13 mouse cellular contexts compared by ENCODE assay signal in the genomic region with DNA sequence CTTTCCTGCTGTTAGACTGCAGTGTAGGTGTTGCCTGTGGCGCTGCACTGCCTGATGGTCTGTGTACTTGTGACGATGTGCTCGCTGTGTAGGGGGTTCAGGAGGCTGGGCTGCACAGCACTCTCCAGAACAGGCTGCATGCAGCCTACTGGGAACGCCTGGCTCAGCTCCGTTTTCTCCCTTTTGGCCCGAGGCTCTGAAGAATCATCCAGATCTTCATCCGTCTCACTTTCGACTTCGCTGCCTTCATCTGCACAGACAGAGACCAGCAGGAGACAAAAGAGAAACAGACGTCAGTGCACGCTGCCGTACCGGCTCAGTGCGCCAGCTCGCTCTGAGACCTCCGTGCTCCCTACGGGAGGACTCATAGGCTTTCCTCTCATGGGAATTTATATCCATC.
A peak's percentile ranks its signal among the peaks of the same experiment; 100 is the strongest.
DNase-seq lines count a peak whose midpoint lies in the region; ATAC-seq and TF ChIP-seq lines count a peak whose summit lies in the region.
"Had no signal": no experiment of that assay in that cellular context is flagged by ENCODE, and none has a peak within 500 bp of the region (broad histone marks: within the 10 kb centered on the region; RNA-seq: fewer than 3 reads in every experiment).

No protein-coding gene starts in this region.

- H3K27me3 ChIP-seq in forebrain, embryonic 13.5 days, result no peaks in the 10 kb centered on the region
- no peaks in the 10 kb centered on the region for H3K27me3 ChIP-seq in forebrain, embryonic 11.5 days (ENCODE audit: control insufficient read depth, insufficient read depth, low read length)
- H3K27me3 ChIP-seq in neural tube, embryonic 11.5 days (ENCODE audit: control insufficient read depth, insufficient read depth, low read length), result no peaks in the 10 kb centered on the region
- H3K27me3 ChIP-seq in hindbrain, postnatal 0 days (ENCODE audit: insufficient read depth, low read length), result no peaks in the 10 kb centered on the region
- H3K27me3 ChIP-seq in intestine, embryonic 15.5 days (replicated peaks), result no peaks in the 10 kb centered on the region
- H3K27me3 ChIP-seq: heart, embryonic 12.5 days; kidney, embryonic 15.5 days; limb, embryonic 12.5 days; megakaryocyte, embryonic 14.5 days had no signal

- TF ChIP-seq CTCF in hindbrain, postnatal 0 days (IDR thresholded peaks at IDR 0.05; ENCODE audit: low read depth), result no peak

- H3K4me1 ChIP-seq in forebrain, embryonic 13.5 days, result no peaks in the 10 kb centered on the region
- H3K4me1 ChIP-seq in forebrain, embryonic 11.5 days (replicated peaks; ENCODE audit: control insufficient read depth, insufficient read depth, low read length), result no peaks in the 10 kb centered on the region
- no peaks in the 10 kb centered on the region for H3K4me1 ChIP-seq in neural tube, embryonic 11.5 days (ENCODE audit: control insufficient read depth, insufficient read depth, low read length)
- no peaks in the 10 kb centered on the region for H3K4me1 ChIP-seq in hindbrain, postnatal 0 days (ENCODE audit: insufficient read depth, low read length)
- H3K4me1 ChIP-seq in intestine, embryonic 15.5 days (replicated peaks), result no peaks in the 10 kb centered on the region
- H3K4me1 ChIP-seq: heart, embryonic 12.5 days; kidney, embryonic 15.5 days; limb, embryonic 12.5 days; megakaryocyte, embryonic 14.5 days had no signal

- peaks cover 40% of the 10 kb centered on the region for H3K36me3 ChIP-seq in forebrain, embryonic 13.5 days (ENCODE audit: poor library complexity, severe bottlenecking)
- no peaks in the 10 kb centered on the region; the same call in 1 of the 2 replicates for H3K36me3 ChIP-seq in forebrain, embryonic 11.5 days (ENCODE audit: control insufficient read depth, insufficient read depth, low read length)
- no peaks in the 10 kb centered on the region; the same call in 1 of the 2 replicates for H3K36me3 ChIP-seq in neural tube, embryonic 11.5 days (ENCODE audit: control insufficient read depth, insufficient read depth, low read length)
- H3K36me3 ChIP-seq in hindbrain, postnatal 0 days (ENCODE audit: insufficient read depth, low read length), result no peaks in the 10 kb centered on the region
- H3K36me3 ChIP-seq in intestine, embryonic 15.5 days, result no peaks in the 10 kb centered on the region

- DNase-seq in forebrain, embryonic 11.5 days (ENCODE audit: low spot score), result no peak
- DNase-seq in neural tube, embryonic 11.5 days (ENCODE audit: low spot score), result peak; percentile 29
- DNase-seq in neural tube, embryonic 10.5 days (ENCODE audit: extremely low spot score, low spot score), result no peak
- peak; percentile 52 for DNase-seq in hindbrain, postnatal 0 days (ENCODE audit: low spot score)
- peak; percentile 19 for DNase-seq in telencephalon, adult 2 months (ENCODE audit: low read depth, low spot score)
- no peak for DNase-seq in adrenal gland, postnatal 4 days (ENCODE audit: low spot score in 2 of 2)
- DNase-seq: lung, adult 2 months had no signal

- 80% methylated on average over 17 of the region's 17 CpGs for WGBS in forebrain, embryonic 13.5 days
- 79% methylated on average over 17 of the region's 17 CpGs for WGBS in forebrain, embryonic 11.5 days
- 89% methylated on average over 17 of the region's 17 CpGs for WGBS in neural tube, embryonic 11.5 days
- WGBS in hindbrain, postnatal 0 days, result 46% methylated on average over 17 of the region's 17 CpGs
- 92% methylated on average over 17 of the region's 17 CpGs for WGBS in intestine, embryonic 15.5 days

- H3K27ac ChIP-seq in forebrain, embryonic 13.5 days, result peak overlapping the region; percentile 8; the same call in 1 of the 2 replicates
- H3K27ac ChIP-seq in forebrain, embryonic 11.5 days (ENCODE audit: low read depth, low read length), result no peak overlapping the region
- H3K27ac ChIP-seq in neural tube, embryonic 11.5 days (ENCODE audit: low read depth, low read length), result no peak overlapping the region
- H3K27ac ChIP-seq in hindbrain, postnatal 0 days, result peak overlapping the region; percentile 58; the same call in 1 of the 2 replicates
- no peak overlapping the region for H3K27ac ChIP-seq in intestine, embryonic 15.5 days
- H3K27ac ChIP-seq: kidney, embryonic 15.5 days; limb, embryonic 12.5 days had no signal

- no peak overlapping the region for H3K4me2 ChIP-seq in forebrain, embryonic 13.5 days
- no peak overlapping the region for H3K4me2 ChIP-seq in forebrain, embryonic 11.5 days (ENCODE audit: low read depth, low read length, severe bottlenecking)
- H3K4me2 ChIP-seq in neural tube, embryonic 11.5 days (ENCODE audit: low read depth), result no peak overlapping the region
- peak overlapping the region; percentile 36 for H3K4me2 ChIP-seq in hindbrain, postnatal 0 days (ENCODE audit: low read depth, low read length)
- H3K4me2 ChIP-seq in intestine, embryonic 15.5 days (replicated peaks), result no peak overlapping the region
- H3K4me2 ChIP-seq: heart, embryonic 12.5 days; kidney, embryonic 15.5 days; limb, embryonic 12.5 days had no signal

- no peak overlapping the region for H3K9ac ChIP-seq in forebrain, embryonic 13.5 days
- no peak overlapping the region for H3K9ac ChIP-seq in forebrain, embryonic 11.5 days (ENCODE audit: low read length)
- no peak overlapping the region for H3K9ac ChIP-seq in neural tube, embryonic 11.5 days (ENCODE audit: low read length)
- H3K9ac ChIP-seq in hindbrain, postnatal 0 days (replicated peaks; ENCODE audit: low read length), result no peak overlapping the region
- H3K9ac ChIP-seq in intestine, embryonic 15.5 days, result no peak overlapping the region
- H3K9ac ChIP-seq: heart, embryonic 12.5 days; kidney, embryonic 15.5 days; limb, embryonic 12.5 days had no signal

- H3K4me3 ChIP-seq in forebrain, embryonic 13.5 days, result no peak overlapping the region
- no peak overlapping the region for H3K4me3 ChIP-seq in forebrain, embryonic 11.5 days (ENCODE audit: low read depth, low read length)
- H3K4me3 ChIP-seq in neural tube, embryonic 11.5 days (ENCODE audit: low read depth, low read length), result no peak overlapping the region
- no peak overlapping the region for H3K4me3 ChIP-seq in hindbrain, postnatal 0 days (ENCODE audit: low read length)
- no peak overlapping the region for H3K4me3 ChIP-seq in intestine, embryonic 15.5 days (replicated peaks)
- H3K4me3 ChIP-seq: heart, embryonic 12.5 days; kidney, embryonic 15.5 days; limb, embryonic 12.5 days; megakaryocyte, embryonic 14.5 days had no signal

- H3K9me3 ChIP-seq in forebrain, embryonic 13.5 days (replicated peaks), result no peaks in the 10 kb centered on the region
- H3K9me3 ChIP-seq in forebrain, embryonic 11.5 days (ENCODE audit: control insufficient read depth, low read length), result no peaks in the 10 kb centered on the region
- H3K9me3 ChIP-seq in neural tube, embryonic 11.5 days (ENCODE audit: control insufficient read depth, low read length), result no peaks in the 10 kb centered on the region
- no peaks in the 10 kb centered on the region for H3K9me3 ChIP-seq in hindbrain, postnatal 0 days (ENCODE audit: low read length)
- H3K9me3 ChIP-seq in intestine, embryonic 15.5 days, result no peaks in the 10 kb centered on the region
- H3K9me3 ChIP-seq: heart, embryonic 12.5 days; kidney, embryonic 15.5 days; limb, embryonic 12.5 days; megakaryocyte, embryonic 14.5 days had no signal

- no peak for ATAC-seq in forebrain, embryonic 13.5 days
- ATAC-seq in forebrain, embryonic 11.5 days (replicated peaks; ENCODE audit: low FRiP score), result no peak
- ATAC-seq in neural tube, embryonic 11.5 days (ENCODE audit: insufficient read depth, low FRiP score, low TSS enrichment), result no peak
- ATAC-seq in hindbrain, postnatal 0 days, result peak; percentile 81
- no peak for ATAC-seq in intestine, embryonic 15.5 days

Comparison
In these comparisons a context has a peak if more than half of its experiments do, and no peak if none do; other contexts are left out.
1. H3K27ac ChIP-seq: peak in forebrain, embryonic 13.5 days (single experiment) and hindbrain, postnatal 0 days (single experiment); none in forebrain, embryonic 11.5 days (single experiment), neural tube, embryonic 11.5 days (single experiment) and intestine, embryonic 15.5 days (single experiment).
2. DNase-seq: peak in neural tube, embryonic 11.5 days (single experiment), hindbrain, postnatal 0 days (single experiment) and telencephalon, adult 2 months (single experiment); none in forebrain, embryonic 11.5 days (single experiment), neural tube, embryonic 10.5 days (single experiment) and adrenal gland, postnatal 4 days (0 of 2).